In the genomic region with DNA sequence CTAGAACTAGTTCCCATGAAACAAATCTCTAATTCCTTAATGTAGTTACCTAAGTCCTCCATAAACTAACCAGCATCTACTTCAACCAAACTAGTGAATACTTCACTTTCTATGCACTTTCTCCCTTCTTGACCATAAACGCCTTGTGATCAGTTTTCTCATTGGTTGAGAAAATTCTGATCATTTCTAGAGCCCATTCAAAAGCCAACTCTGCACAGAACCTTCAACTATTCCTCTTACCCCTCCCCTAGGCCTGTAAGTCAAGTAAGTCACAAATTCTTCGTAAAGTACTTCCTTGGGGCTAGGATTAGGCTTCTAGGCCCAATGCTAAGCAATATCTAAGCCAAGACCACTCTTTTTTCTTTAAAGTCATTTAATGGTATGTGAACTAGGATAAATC, we compare ENCODE assay signal across 8 mouse cellular contexts. TPM values are rescaled to one million over a fixed set of nuclear protein-coding genes. Genes with fewer than 3 reads are reported as not detected.
A peak's percentile ranks its signal among the peaks of the same experiment; 100 is the strongest.
DNase-seq lines count a peak whose midpoint lies in the region; ATAC-seq and TF ChIP-seq lines count a peak whose summit lies in the region.

No protein-coding gene starts in this region.

- ATAC-seq in neural tube, embryonic 12.5 days (ENCODE audit: low FRiP score, low read depth): no peak

- peak overlapping the region; percentile 83 for H3K4me2 ChIP-seq in neural tube, embryonic 12.5 days (replicated peaks)

- DNase-seq in lung, adult 2 months: no peak
- no peak for DNase-seq in lung, postnatal 10 days
- DNase-seq in c-Kit-positive CD71-positive TER-119-positive erythroid progenitor cells, embryonic 14.5 days (ENCODE audit: low spot score): peak; percentile 35
- peak; percentile 38 for DNase-seq in induced T-regulatory cell, adult 2 months (ENCODE audit: low read depth)
- DNase-seq in thymus, adult 18-20 months: no peak
- no peak for DNase-seq in thymus, postnatal 0 days (ENCODE audit: low spot score)
- DNase-seq in gastrocnemius, postnatal 10 days: no peak

- H3K4me3 ChIP-seq in lung, adult 2 months (replicated peaks; ENCODE audit: extremely low read depth, low read depth, low read length): peak overlapping the region; percentile 85
- H3K4me3 ChIP-seq in neural tube, embryonic 12.5 days: peak overlapping the region; percentile 93

- peak overlapping the region; percentile 88 for H3K9ac ChIP-seq in neural tube, embryonic 12.5 days

- H3K36me3 ChIP-seq in neural tube, embryonic 12.5 days: peaks cover 11% of the 10 kb centered on the region; the same call in 1 of the 2 replicates

- peaks cover 3% of the 10 kb centered on the region for H3K4me1 ChIP-seq in lung, adult 2 months (ENCODE audit: control insufficient read depth, insufficient read depth, low read length)
- peaks cover 11% of the 10 kb centered on the region for H3K4me1 ChIP-seq in neural tube, embryonic 12.5 days

- WGBS in lung, adult 2 months: 14% methylated on average over 2 of the region's 2 CpGs
- 13% methylated on average over 2 of the region's 2 CpGs for WGBS in neural tube, embryonic 12.5 days

- TF ChIP-seq POLR2A in lung, adult 2 months (IDR thresholded peaks at IDR 0.05; ENCODE audit: borderline replicate concordance, extremely low read depth, low read depth, low read length): no peak

- H3K27ac ChIP-seq in neural tube, embryonic 12.5 days: no peak overlapping the region

- TF ChIP-seq CTCF in lung, adult 2 months (IDR thresholded peaks at IDR 0.05; ENCODE audit: insufficient read depth, low read length): no peak

- H3K27me3 ChIP-seq in neural tube, embryonic 12.5 days (replicated peaks): 0 out of 2 replicates have a peak, but pooled peaks cover 3% of the 10 kb centered on the region

- H3K9me3 ChIP-seq in neural tube, embryonic 12.5 days: no peaks in the 10 kb centered on the region

RNA-seq across cellular contexts. Expression of gene Eif2s2, which starts 1.1 kb away (rescaled TPM):
- 4.8 and 9.0 TPM in 2 replicates for polyA plus RNA-seq in lung, adult 2 months (2012; rRNA removed)
- polyA plus RNA-seq in neural tube, embryonic 12.5 days (2016; fragmentation: Nextera tagmentation; extraction: Ambion mirVana): 83.6 and 88.1 TPM in 2 replicates
- 106 and 113 TPM in 2 replicates for polyA plus RNA-seq in thymus, postnatal 0 days (2015; fragmentation: Nextera tagmentation; extraction: Ambion mirVana)
- 100 to 1,000 TPM; 106 to 109 TPM for total RNA-seq in gastrocnemius, postnatal 10 days (2021)

Comparison
In these comparisons a context has a peak if more than half of its experiments do, and no peak if none do; other contexts are left out.
1. DNase-seq: peak in c-Kit-positive CD71-positive TER-119-positive erythroid progenitor cells, embryonic 14.5 days (single experiment) and induced T-regulatory cell, adult 2 months (single experiment); none in lung, adult 2 months (single experiment), lung, postnatal 10 days (single experiment), thymus, adult 18-20 months (0 of 2), thymus, postnatal 0 days (single experiment) and gastrocnemius, postnatal 10 days (single experiment).